Mouse (Mus musculus): ENCODE results near the gene Ppt1. TPM values are rescaled to one million over a fixed set of nuclear protein-coding genes. Genes with fewer than 3 reads are reported as not detected.
"Not testable (repeated sequence)": the region's sequence is repeated elsewhere in the genome, so short reads cannot be mapped to it uniquely, and the experiment has no call there.

The Ppt1 gene
- 100 to 1,000 TPM; 105 to 111 TPM for total RNA-seq (2021)
- long read RNA-seq, experiment 1, transcript Ppt1-201 (9 exons, 2,381 nt), result major isoform, 128 of 178 reads
- long read RNA-seq, experiment 1, partial matches to known transcripts, result 31 of 178 reads
- long read RNA-seq, experiment 1, other reads (novel, unspliced or antisense), result 12 of 178 reads
- long read RNA-seq, experiment 2, transcript Ppt1-201 (9 exons, 2,381 nt), result major isoform, 93 of 118 reads
- long read RNA-seq, experiment 2, partial matches to known transcripts, result 5 of 118 reads
- long read RNA-seq, experiment 2, other reads (novel, unspliced or antisense), result 16 of 118 reads

- DNase-seq (ENCODE audit: low spot score in 2 of 2), result peak; percentile 93
Observed at GRCm38 (mm10) chr4:122835530-122836402, at the start of gene Ppt1. Gene Ppt1 (plus strand): TSS chr4:122836242.

- no peak for DNase-seq (ENCODE audit: low spot score in 2 of 2)
Observed at GRCm38 (mm10) chr4:122789335-122790089, 46.5 kb upstream of the Ppt1 start.

GRCm38 (mm10) chr4:122808108-122808507 is 27.9 kb upstream of the Ppt1 start:
- DNase-seq (ENCODE audit: low spot score in 2 of 2), result peak; percentile 70 to 82

- DNase-seq (ENCODE audit: low spot score in 2 of 2), result no peak
Observed at GRCm38 (mm10) chr4:122811180-122811579, 24.9 kb upstream of the Ppt1 start.

- no peak for DNase-seq (ENCODE audit: low spot score in 2 of 2)
Observed at GRCm38 (mm10) chr4:122811824-122812223, 24.2 kb upstream of the Ppt1 start.

- no peak for DNase-seq (ENCODE audit: low spot score in 2 of 2)
Observed at GRCm38 (mm10) chr4:122816202-122816601, 19.8 kb upstream of the Ppt1 start.

GRCm38 (mm10) chr4:122820941-122821340 is 15.1 kb upstream of the Ppt1 start:
- DNase-seq (ENCODE audit: low spot score in 2 of 2), result not testable (repeated sequence)

GRCm38 (mm10) chr4:122827651-122828050 is 8.4 kb upstream of the Ppt1 start:
- no peak for DNase-seq (ENCODE audit: low spot score in 2 of 2)

- no peak for DNase-seq (ENCODE audit: low spot score in 2 of 2)
Observed at GRCm38 (mm10) chr4:122829339-122829738, 6.7 kb upstream of the Ppt1 start.

GRCm38 (mm10) chr4:122831888-122832287 is 4.2 kb upstream of the Ppt1 start:
- DNase-seq (ENCODE audit: low spot score in 2 of 2), result no peak

- DNase-seq (ENCODE audit: low spot score in 2 of 2), result no peak
Observed at GRCm38 (mm10) chr4:122836403-122836775, 347 bp downstream of the Ppt1 start.

GRCm38 (mm10) chr4:122837180-122837730 is 1.2 kb downstream of the Ppt1 start:
- no peak for DNase-seq (ENCODE audit: low spot score in 2 of 2)

GRCm38 (mm10) chr4:122837994-122838393 is 2.0 kb downstream of the Ppt1 start:
- DNase-seq (ENCODE audit: low spot score in 2 of 2), result no peak

GRCm38 (mm10) chr4:122838416-122838815 is 2.4 kb downstream of the Ppt1 start:
- DNase-seq (ENCODE audit: low spot score in 2 of 2), result no peak

GRCm38 (mm10) chr4:122848150-122848621 is 12.1 kb downstream of the Ppt1 start:
- DNase-seq (ENCODE audit: low spot score in 2 of 2), result no peak

GRCm38 (mm10) chr4:122851535-122851934 is 15.5 kb downstream of the Ppt1 start:
- DNase-seq (ENCODE audit: low spot score in 2 of 2), result no peak

GRCm38 (mm10) chr4:122853691-122854090 is 17.6 kb downstream of the Ppt1 start:
- no peak for DNase-seq (ENCODE audit: low spot score in 2 of 2)

- no peak for DNase-seq (ENCODE audit: low spot score in 2 of 2)
Observed at GRCm38 (mm10) chr4:122854770-122855169, 18.7 kb downstream of the Ppt1 start.

GRCm38 (mm10) chr4:122857909-122858308 is 21.9 kb downstream of the Ppt1 start:
- no peak for DNase-seq (ENCODE audit: low spot score in 2 of 2)

GRCm38 (mm10) chr4:122859096-122859674 is 23.1 kb downstream of the Ppt1 start:
- DNase-seq (ENCODE audit: low spot score in 2 of 2), result no peak

- no peak for DNase-seq (ENCODE audit: low spot score in 2 of 2)
Observed at GRCm38 (mm10) chr4:122861836-122862235, 25.8 kb downstream of the Ppt1 start.

Measured in left cerebral cortex, adult 18-20 months (tissue).